Mouse (Mus musculus) gastrocnemius, adult 2 months (tissue): ENCODE measurements at regions not wholly inside any gene's neighbourhood (a gene's known extent, or its start where the extent isn't known, plus 50 kb on each side); places are given as distances from the start of the nearest gene placed in this dataset.
A peak's percentile ranks its signal among the peaks of the same experiment; 100 is the strongest.

Source experiments
- DNase-seq: peaks from one replicate; pipeline ENCODE4 v3.0.0; 2022
- H3K27ac ChIP-seq: fragments of 200-600 bp; 2 replicates; pipeline ENCODE4 v1.8.1; 2022; ENCODE audit warnings: mild to moderate bottlenecking
- H3K4me3 ChIP-seq: fragments of 200-600 bp; 2 replicates; pipeline ENCODE4 v1.8.1; 2022; ENCODE audit warnings: mild to moderate bottlenecking, moderate library complexity
- CTCF ChIP-seq: fragments of 200-600 bp; IDR thresholded peaks from 2 replicates; pipeline ENCODE4 v1.8.1; 2022; ENCODE audit warnings: antibody characterized with exemption, mild to moderate bottlenecking, moderate library complexity
- intact Hi-C: fragments of 180-260 bp; cut with DNase I; formaldehyde crosslinking; loops from one replicate; pipeline ENCODE4 v1.15.1; 2025

DNA sequence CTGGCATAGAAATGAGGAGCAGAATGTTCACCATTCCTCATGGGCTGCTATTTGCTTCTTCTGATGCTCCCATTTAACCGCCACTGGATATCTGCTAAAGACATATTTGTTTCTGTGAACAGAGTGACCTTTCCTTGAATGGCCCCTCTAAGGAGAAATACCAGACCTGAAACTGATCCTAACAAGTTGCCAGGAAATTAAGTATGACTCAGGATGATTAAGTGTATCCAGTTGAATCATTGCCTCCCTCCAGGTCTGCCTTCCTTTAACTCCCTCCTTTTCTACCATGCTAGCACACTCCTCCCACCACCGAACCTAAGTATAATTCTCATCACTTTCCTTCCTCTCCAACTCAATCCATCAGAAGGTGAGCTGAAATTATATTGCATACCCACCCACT lies 194.2 kb upstream of the Dph6 start:
- H3K27ac ChIP-seq = no peak overlapping the region
- intact Hi-C loops = no loop called here

DNA sequence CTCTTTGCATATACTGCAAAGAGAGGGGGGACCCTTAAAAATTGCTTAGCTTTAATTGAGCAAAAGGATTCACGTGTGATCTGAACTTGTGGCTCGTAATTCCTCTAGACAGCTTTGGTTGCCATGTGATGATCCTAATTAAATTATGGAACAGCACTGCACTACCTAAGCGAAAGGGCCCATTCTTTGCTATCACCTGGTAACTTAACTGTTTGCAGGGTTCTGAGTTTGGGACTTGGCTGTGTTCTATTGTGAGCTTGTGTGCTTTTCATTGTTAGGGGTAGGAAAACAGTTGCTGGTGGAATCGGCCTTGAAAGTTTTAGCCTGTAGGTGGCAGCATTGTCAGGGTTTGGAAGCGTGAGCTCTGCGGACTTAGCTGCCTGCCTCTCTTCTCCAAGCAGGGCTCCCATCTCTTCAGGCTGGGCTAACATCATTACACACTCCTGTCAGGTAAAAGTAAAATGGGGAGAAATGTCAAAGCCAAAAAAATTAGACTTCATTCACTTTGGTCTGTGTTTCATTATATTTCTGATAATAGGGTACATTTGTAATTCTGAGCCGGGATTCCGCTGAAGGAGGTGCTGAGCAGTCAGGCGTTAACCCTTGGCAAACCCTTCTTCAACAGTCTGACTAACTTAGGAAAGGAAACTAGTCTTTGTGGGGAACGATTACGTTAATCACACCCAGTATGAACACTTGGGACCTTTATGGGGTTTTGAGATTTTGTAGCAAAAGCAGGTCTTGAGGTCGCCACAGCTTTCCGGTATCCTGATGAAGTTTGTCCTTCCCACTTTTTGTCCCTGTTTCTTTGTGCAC lies 199.2 kb upstream of the Dph6 start:
- TF ChIP-seq CTCF = peak; percentile 79
- no peak overlapping the region for H3K27ac ChIP-seq
- peak; percentile 33 for DNase-seq
- no peak overlapping the region for H3K4me3 ChIP-seq
- intact Hi-C loops = no loop called here

More for the DNA sequence above, 194.2 kb upstream of the Dph6 start:
- no peak for DNase-seq
- no peak overlapping the region for H3K4me3 ChIP-seq
- TF ChIP-seq CTCF = no peak

DNA sequence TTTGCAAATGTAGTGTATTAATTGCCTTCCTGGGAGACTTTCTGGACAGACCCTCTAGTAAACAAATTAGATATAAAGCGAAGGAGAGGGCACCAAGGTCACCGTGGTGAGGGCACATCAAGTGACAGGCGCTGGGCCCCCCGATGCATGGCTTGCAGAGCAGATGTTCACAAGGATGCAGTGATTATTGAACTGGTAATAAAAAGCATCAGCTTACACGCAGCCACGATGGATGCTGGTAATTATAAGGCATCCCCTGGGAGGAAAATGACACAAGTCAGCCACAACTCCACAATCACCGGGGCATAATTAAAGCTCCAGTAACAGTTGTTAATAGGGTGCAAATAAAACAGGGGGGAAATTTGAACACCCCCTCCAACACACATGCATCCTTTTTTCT lies 217.5 kb upstream of the Dph6 start:
- no peak overlapping the region for H3K27ac ChIP-seq
- TF ChIP-seq CTCF = no peak
- DNase-seq = no peak
- intact Hi-C loops = no loop called here
- no peak overlapping the region for H3K4me3 ChIP-seq

DNA sequence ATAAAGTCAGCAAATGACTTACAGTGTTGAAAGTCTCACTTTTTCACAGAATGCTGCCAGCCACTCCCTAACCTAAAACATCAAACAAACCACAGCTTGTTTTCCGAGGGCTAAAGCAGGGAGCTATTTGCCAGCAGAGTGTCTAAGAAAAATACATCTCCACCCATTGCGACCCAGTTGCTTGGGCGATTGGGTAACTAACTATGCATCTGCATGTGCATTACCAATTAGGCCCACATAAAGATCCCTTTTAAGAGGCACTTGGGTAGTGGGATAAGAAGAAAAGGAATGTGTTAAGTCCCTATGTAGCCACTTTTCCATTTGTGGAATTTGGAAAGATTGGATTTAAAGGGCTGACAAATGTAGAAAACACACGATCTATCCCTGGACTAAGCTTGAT lies 218.3 kb upstream of the Dph6 start:
- intact Hi-C loops = no loop called here
- no peak for TF ChIP-seq CTCF
- no peak for DNase-seq
- Histone ChIP-seq H3K27ac (no peak overlapping the region), H3K4me3 (no peak overlapping the region)

DNA sequence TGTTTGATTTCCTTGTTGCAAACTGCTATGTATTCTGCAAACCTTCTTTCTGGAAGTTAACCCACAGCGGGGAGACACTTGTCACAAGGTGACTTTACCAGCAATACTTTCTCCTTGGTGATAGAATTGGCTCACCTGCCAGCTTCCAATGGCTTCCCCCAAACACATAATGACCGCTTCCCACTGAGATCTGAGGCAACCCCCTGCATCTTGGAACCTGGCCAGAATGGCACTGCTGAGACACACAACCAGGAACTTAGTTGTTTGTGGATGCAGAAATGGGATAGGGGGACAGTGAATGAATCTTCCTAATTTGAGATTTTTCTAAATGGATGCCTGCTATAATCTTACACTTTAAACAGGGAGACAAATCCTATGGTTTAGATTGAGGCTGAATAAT lies 224.3 kb upstream of the Dph6 start:
- no peak overlapping the region for H3K27ac ChIP-seq
- intact Hi-C loops = no loop called here
- TF ChIP-seq CTCF = no peak
- DNase-seq = no peak
- H3K4me3 ChIP-seq = no peak overlapping the region

DNA sequence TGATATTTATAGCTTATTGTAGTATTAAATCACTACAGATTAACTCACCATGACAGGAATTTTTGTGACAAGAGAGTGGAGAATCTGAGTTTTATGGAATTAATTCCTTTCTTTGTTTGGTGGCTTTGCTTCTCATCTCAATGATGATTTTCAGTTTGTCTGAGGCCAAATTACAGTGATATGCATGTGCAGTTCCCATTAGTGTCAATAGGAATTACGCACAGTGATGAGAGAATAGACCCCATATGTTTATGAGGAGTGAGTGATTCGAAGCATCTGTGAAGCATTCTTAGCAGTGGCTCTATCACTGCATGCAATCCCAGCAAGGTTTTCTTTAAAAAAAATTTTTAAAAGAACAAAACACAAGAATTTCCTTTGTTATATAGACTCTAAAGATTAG lies 225.0 kb upstream of the Dph6 start:
- intact Hi-C loops = no loop called here
- DNase-seq = no peak
- H3K27ac ChIP-seq = no peak overlapping the region
- TF ChIP-seq CTCF = no peak
- no peak overlapping the region for H3K4me3 ChIP-seq

DNA sequence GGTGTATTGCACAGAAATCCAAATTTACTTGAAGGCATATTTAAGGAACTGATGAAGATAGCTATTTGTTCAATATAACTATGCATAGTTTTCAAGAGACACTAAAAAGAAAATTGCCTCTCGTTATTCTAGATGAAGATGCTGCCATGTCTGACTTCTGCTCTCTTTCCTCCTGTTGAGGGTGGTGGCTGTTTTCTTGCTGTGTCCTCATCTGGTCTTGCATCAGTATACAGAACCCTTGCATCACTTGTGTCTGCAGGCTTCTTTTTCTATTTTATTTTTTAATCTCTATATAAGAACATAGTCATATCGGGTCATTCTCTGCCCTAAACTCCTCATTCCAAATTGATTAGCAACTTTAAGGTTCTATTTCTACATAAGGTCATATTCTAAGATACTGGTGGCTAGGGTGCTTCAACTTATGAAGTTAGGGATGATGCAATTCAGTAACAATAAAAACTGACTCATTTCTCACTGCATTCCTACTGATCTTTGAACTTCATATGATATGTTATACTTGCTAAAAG lies 231.0 kb upstream of the Dph6 start:
- no peak overlapping the region for H3K27ac ChIP-seq
- intact Hi-C loops = no loop called here
- no peak for TF ChIP-seq CTCF
- no peak overlapping the region for H3K4me3 ChIP-seq
- DNase-seq = no peak

DNA sequence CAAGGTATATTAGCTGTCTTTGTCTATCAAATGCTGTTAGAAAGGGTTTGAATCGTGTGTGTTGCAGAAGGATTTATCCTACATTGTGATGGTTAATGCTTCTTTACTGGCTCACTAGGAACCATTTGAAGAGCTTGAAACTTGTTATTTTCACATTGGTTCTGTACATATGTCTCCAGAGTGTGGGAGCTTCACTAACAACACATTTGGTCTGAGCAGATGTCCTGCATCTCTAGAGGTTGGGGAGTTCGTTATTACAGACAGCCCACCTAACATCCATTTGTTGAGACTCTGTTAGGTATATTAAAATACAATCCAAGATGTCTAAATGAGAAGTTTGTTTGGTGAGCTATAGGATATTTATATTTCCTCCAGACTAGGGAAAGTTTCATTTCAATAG lies 244.0 kb upstream of the Dph6 start:
- TF ChIP-seq CTCF = no peak
- intact Hi-C loops = no loop called here
- Histone ChIP-seq H3K27ac (no peak overlapping the region), H3K4me3 (no peak overlapping the region)
- no peak for DNase-seq

DNA sequence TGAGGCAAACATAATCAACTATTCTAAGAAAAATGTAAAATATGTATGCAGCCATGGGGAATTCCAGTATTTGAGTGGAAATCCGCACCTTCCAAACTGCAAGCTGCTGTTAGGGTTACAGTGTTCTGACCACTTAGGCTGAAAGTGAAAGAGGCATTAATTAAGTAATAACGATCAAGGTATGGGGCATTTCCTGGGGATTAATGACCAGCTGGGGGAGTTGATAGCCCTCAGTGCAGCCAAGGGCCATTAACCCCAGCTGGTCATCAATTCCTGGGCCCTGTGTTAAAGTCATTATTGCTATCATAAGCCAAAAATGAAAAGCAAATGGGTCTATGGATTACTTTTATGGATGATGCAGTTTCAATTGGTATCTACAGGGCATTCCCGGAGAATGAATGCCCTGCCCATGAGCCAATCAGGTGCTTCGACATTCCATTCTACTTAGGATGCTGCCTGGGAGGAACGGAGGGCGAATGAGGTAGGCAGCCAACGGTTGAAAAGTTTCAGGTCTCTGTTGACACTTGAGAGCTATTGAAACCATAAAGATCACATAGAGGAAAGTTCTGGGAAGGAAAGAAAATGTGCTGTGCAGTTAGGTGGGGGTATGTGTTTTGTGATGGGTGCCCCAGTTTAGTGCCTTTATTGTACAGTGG lies 257.2 kb upstream of the Dph6 start:
- DNase-seq = no peak
- Histone ChIP-seq H3K4me3 (no peak overlapping the region), H3K27ac (no peak overlapping the region)
- intact Hi-C loops = no loop called here
- TF ChIP-seq CTCF = no peak

DNA sequence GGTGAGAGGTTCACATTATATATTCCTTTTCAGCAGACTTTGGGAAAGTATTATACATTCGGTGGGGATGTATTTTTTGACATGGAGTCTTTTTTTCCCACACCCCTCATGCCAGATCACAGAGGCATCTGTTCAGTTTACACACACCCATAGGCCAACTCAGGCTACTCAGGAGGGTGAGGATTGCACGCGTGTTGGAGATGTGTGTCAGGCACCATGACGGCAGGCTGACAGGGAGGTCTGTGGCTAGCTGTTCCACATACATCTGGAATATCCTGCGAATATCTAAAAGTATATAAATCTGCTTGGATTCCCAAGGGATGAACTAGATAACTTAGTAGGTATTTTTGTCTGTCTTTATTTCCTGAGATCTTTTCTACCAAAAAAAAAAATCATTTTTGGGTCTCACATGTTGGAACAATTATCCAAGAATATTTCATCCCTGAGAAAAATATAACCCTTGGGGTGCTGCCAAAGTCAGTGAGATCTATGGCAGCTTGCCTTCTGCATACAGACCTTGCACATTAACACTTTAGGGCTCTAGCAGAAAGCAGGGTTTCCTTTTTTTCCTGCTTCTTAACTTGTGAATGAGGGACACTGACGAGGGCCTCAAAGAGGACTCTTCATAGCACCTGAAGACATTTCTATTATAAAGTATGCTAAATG lies 260.4 kb upstream of the Dph6 start:
- no peak overlapping the region for H3K4me3 ChIP-seq
- no peak for DNase-seq
- no peak for TF ChIP-seq CTCF
- intact Hi-C loops = no loop called here
- H3K27ac ChIP-seq = no peak overlapping the region

DNA sequence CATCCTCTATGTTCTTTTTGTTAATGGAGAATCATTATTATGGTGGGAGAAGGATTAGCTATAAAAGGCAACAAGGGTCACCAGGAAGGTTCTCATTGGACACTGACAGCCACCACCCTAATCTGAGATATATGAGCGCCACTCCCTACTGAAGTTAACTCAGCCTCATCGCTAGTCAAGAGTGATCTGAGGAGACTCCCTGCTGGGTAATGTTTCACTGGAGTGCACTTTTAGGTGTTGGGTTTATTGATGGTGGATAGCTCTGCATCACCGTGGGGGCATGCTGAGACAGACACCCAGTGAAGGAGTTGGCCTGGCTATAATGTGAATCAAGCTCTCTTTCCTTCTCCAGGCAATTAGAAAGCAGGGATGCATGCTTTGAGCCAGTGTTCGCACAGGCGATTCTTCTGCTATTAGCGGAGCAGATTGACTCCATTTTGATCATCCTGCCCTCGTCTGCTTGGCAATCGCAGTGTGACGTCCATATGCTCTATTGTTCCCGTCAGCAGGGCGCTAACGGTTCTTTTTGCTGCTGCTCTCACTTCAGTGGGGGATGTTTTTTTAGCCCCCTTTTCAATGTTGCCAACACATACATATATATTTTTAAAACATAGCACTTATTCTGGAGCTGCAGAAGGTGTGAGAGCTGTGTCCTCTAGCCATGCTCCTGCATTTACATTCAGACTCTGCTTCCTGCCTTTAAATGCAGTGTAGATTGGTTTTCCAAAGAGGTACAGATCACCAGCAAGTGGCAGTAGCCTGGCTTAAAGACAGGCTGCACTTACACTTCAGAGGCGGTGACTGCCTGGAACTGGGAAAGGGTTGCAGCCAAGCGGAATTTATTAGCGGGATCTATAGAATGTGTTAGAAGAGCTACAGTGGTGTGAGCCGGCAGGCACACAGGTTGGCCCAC lies 263.9 kb upstream of the Dph6 start:
- intact Hi-C loops = no loop called here
- TF ChIP-seq CTCF = no peak
- Histone ChIP-seq H3K27ac (no peak overlapping the region), H3K4me3 (no peak overlapping the region)
- no peak for DNase-seq

DNA sequence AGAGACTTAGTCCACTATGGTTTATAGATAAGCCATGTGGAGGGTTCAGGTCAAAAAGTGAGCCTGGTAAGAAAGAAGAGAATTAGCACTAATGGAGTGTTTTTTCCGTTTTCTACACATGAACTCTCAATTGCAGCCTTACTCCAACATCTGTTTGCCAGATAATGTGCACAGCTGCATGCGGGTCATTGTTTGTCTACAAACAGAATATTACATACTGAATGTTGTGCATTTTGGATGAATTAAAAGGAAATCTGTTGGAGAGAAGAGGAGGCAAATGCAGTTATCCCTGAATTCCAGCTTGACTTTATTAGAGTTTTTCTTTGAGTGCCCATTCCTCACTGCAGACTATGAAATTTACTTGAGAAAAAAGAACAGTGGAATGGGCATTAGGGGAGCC lies 269.1 kb upstream of the Dph6 start:
- no peak for DNase-seq
- Histone ChIP-seq H3K4me3 (no peak overlapping the region), H3K27ac (no peak overlapping the region)
- TF ChIP-seq CTCF = no peak
- intact Hi-C loops = no loop called here

DNA sequence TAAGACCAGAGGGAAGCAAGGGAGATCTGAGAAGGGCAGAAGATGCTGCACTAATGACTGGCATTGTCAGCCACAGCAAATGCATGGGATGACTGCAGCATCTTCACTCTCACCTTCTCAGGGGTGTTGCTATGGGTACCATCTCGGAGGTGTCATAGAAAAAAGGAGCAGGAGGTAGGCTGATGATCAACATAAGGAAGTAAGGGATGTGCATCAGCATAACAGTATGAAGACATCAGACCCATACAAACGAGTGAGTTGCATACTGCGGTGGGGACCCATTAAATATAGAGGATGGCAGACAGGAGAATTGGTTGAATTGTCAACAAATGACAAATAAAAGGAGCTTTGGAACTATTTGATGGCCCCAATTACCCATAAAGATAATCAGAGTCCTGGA lies 280.7 kb upstream of the Dph6 start:
- intact Hi-C loops = no loop called here
- Histone ChIP-seq H3K4me3 (no peak overlapping the region), H3K27ac (no peak overlapping the region)
- DNase-seq = no peak
- TF ChIP-seq CTCF = no peak
